Mouse (Mus musculus) liver, embryonic 14.5 days (tissue): ENCODE measurements around the gene Patj.

Experiments
- CTCF ChIP-seq: IDR thresholded peaks from 2 replicates; pipeline ENCODE4 v1.5.1; 2016; ENCODE audit warnings: antibody characterized with exemption, low read depth, control low read depth
- EP300 ChIP-seq: IDR thresholded peaks from 2 replicates; pipeline ENCODE4 v1.6.1; 2016; ENCODE audit warnings: antibody characterized with exemption, low read depth

GRCm38 (mm10) chr4:98718547-98718917 lies 322.9 kb downstream of the Patj start:
- no peak for TF ChIP-seq CTCF
- no peak for TF ChIP-seq EP300
